23 mouse cellular contexts compared by ENCODE assay signal in genomic region chr8:124917741-124918484, GRCm38 (mm10). TPM values are rescaled to one million over a fixed set of nuclear protein-coding genes. Genes with fewer than 3 reads are reported as not detected.
A peak's percentile ranks its signal among the peaks of the same experiment; 100 is the strongest.
DNase-seq lines count a peak whose midpoint lies in the region; ATAC-seq and TF ChIP-seq lines count a peak whose summit lies in the region.
"Had no signal": no experiment of that assay in that cellular context is flagged by ENCODE, and none has a peak within 500 bp of the region (broad histone marks: within the 10 kb centered on the region; RNA-seq: fewer than 3 reads in every experiment).

No protein-coding gene starts in this region.

- TF ChIP-seq POLR2A in lung, adult 2 months (IDR thresholded peaks at IDR 0.05; ENCODE audit: borderline replicate concordance, extremely low read depth, low read depth, low read length), result no peak

- peak; percentile 62 for DNase-seq in cerebellum, adult 11-12 months
- no peak for DNase-seq in cerebellum, postnatal 4 days (ENCODE audit: low spot score in 2 of 2)
- DNase-seq in layer of hippocampus, adult 2 months (ENCODE audit: low spot score in 2 of 2), result no peak
- DNase-seq in layer of hippocampus, postnatal 14 days (ENCODE audit: low spot score in 2 of 2), result no peak
- DNase-seq in cerebellum, postnatal 14 days, result peak; percentile 26 to 44
- no peak for DNase-seq in lung, adult 2 months
- DNase-seq: adrenal gland, adult 8-10 months; gastrocnemius, postnatal 36 days; heart, postnatal 14 days; kidney, adult 18-20 months; kidney, postnatal 25 days; lung, postnatal 4 days; midbrain, embryonic 14.5 days; retina, postnatal 1 day; right cerebral cortex, postnatal 14 days had no signal

- TF ChIP-seq CTCF in layer of hippocampus, adult 2 months (conservative IDR thresholded peaks at IDR 0.05), result no peak
- no peak for TF ChIP-seq CTCF in lung, adult 2 months (IDR thresholded peaks at IDR 0.05; ENCODE audit: insufficient read depth, low read length)

- H3K4me1 ChIP-seq in lung, adult 2 months (ENCODE audit: control insufficient read depth, insufficient read depth, low read length), result peaks cover 11% of the 10 kb centered on the region

- peak overlapping the region; percentile 7; the same call in 1 of the 2 replicates for H3K27ac ChIP-seq in layer of hippocampus, adult 2 months
- H3K27ac ChIP-seq: embryonic facial prominence, embryonic 13.5 days; heart, embryonic 13.5 days; kidney, embryonic 15.5 days; limb, embryonic 13.5 days had no signal

- no peak overlapping the region for H3K4me3 ChIP-seq in layer of hippocampus, adult 2 months
- H3K4me3 ChIP-seq in lung, adult 2 months (replicated peaks; ENCODE audit: extremely low read depth, low read depth, low read length), result no peak overlapping the region
- H3K4me3 ChIP-seq: embryonic facial prominence, embryonic 13.5 days; erythroblast, embryonic 14.5 days; heart, embryonic 13.5 days; kidney, embryonic 15.5 days; limb, embryonic 13.5 days; megakaryocyte, embryonic 14.5 days had no signal

- no peak for ATAC-seq in erythroblast, adult 5-6 weeks (replicated peaks; ENCODE audit: low FRiP score, poor library complexity, severe bottlenecking)
- ATAC-seq: hindbrain, embryonic 16.5 days had no signal

- WGBS in lung, adult 2 months, result 79% methylated on average over 18 of the region's 18 CpGs

RNA-seq across cellular contexts. Expression of gene Sprtn, which starts 20.2 kb away (rescaled TPM):
- 10 to 100 TPM; 16.8 to 17.6 TPM for total RNA-seq in layer of hippocampus, adult 2 months (2021)
- total RNA-seq in layer of hippocampus, postnatal 14 days (2021), result 10 to 100 TPM; 12.8 to 14.3 TPM
- 13.6 and 17.8 TPM in 2 replicates for polyA plus RNA-seq in lung, adult 2 months (2012; rRNA removed)
- 2.9 and 10.2 TPM in 2 replicates for total RNA-seq in erythroblast, adult 5-6 weeks (2015; ENCODE audit: low replicate concordance)
- 8.5 TPM in 2 replicates for total RNA-seq in erythroblast, adult 5-6 weeks (2017; ENCODE audit: low replicate concordance)

RNA-seq across cellular contexts. Expression of gene Exoc8, which starts 20.4 kb away (rescaled TPM):
- total RNA-seq in layer of hippocampus, adult 2 months (2021), result 10 to 100 TPM; 35.6 TPM
- total RNA-seq in layer of hippocampus, postnatal 14 days (2021), result 10 to 100 TPM; 35.3 to 37.0 TPM
- 12.8 and 13.6 TPM in 2 replicates for polyA plus RNA-seq in lung, adult 2 months (2012; rRNA removed)
- 3.3 and 4.4 TPM in 2 replicates for total RNA-seq in erythroblast, adult 5-6 weeks (2015; ENCODE audit: low replicate concordance)
- 3.9 and 7.7 TPM in 2 replicates for total RNA-seq in erythroblast, adult 5-6 weeks (2017; ENCODE audit: low replicate concordance)

RNA-seq across cellular contexts. Expression of gene Egln1, which starts 31.2 kb away (rescaled TPM):
- total RNA-seq in layer of hippocampus, adult 2 months (2021), result 10 to 100 TPM; 60.3 to 65.9 TPM
- total RNA-seq in layer of hippocampus, postnatal 14 days (2021), result 10 to 100 TPM; 59.9 to 63.3 TPM
- 33.7 and 40.2 TPM in 2 replicates for polyA plus RNA-seq in lung, adult 2 months (2012; rRNA removed)
- 2.9 and 4.8 TPM in 2 replicates for total RNA-seq in erythroblast, adult 5-6 weeks (2015; ENCODE audit: low replicate concordance)
- 2.4 and 5.6 TPM in 2 replicates for total RNA-seq in erythroblast, adult 5-6 weeks (2017; ENCODE audit: low replicate concordance)

RNA-seq across cellular contexts. Expression of gene 2810004N23Rik, which starts 55.0 kb away (rescaled TPM):
- total RNA-seq in layer of hippocampus, adult 2 months (2021), result 10 to 100 TPM; 21.8 to 24.8 TPM
- 10 to 100 TPM; 23.5 to 24.0 TPM for total RNA-seq in layer of hippocampus, postnatal 14 days (2021)
- 9.0 and 11.3 TPM in 2 replicates for polyA plus RNA-seq in lung, adult 2 months (2012; rRNA removed)
- total RNA-seq in erythroblast, adult 5-6 weeks (2015; ENCODE audit: low replicate concordance), result 5.6 and 7.1 TPM in 2 replicates
- 9.2 and 9.8 TPM in 2 replicates for total RNA-seq in erythroblast, adult 5-6 weeks (2017; ENCODE audit: low replicate concordance)

RNA-seq across cellular contexts. Expression of gene Gnpat, which starts 55.1 kb away (rescaled TPM):
- 10 to 100 TPM; 64.3 to 68.0 TPM for total RNA-seq in layer of hippocampus, adult 2 months (2021)
- total RNA-seq in layer of hippocampus, postnatal 14 days (2021), result 10 to 100 TPM; 66.3 to 69.6 TPM
- polyA plus RNA-seq in lung, adult 2 months (2012; rRNA removed), result 50.8 and 63.2 TPM in 2 replicates
- 29.7 and 35.0 TPM in 2 replicates for total RNA-seq in erythroblast, adult 5-6 weeks (2015; ENCODE audit: low replicate concordance)
- total RNA-seq in erythroblast, adult 5-6 weeks (2017; ENCODE audit: low replicate concordance), result 18.0 and 40.7 TPM in 2 replicates

Comparison
In these comparisons a context has a peak if more than half of its experiments do, and no peak if none do; other contexts are left out.
1. DNase-seq: peak in cerebellum, adult 11-12 months (single experiment) and cerebellum, postnatal 14 days (2 of 2); none in cerebellum, postnatal 4 days (0 of 2), layer of hippocampus, adult 2 months (0 of 2), layer of hippocampus, postnatal 14 days (0 of 2) and lung, adult 2 months (single experiment).
2. RNA of gene Exoc8, which starts 20.4 kb away (total RNA-seq): 35.3 to 37.0 TPM in layer of hippocampus, postnatal 14 days and 35.6 TPM in layer of hippocampus, adult 2 months; 3.3 to 7.7 TPM in erythroblast, adult 5-6 weeks; every median in the first group is over 4 times any median in the second.
3. RNA of gene Egln1, which starts 31.2 kb away (total RNA-seq): 60.3 to 65.9 TPM in layer of hippocampus, adult 2 months and 59.9 to 63.3 TPM in layer of hippocampus, postnatal 14 days; 2.4 to 5.6 TPM in erythroblast, adult 5-6 weeks; every median in the first group is over 4 times any median in the second.